Mouse (Mus musculus): ENCODE results near the gene Cad.
A peak's percentile ranks its signal among the peaks of the same experiment; 100 is the strongest.
"Not testable (repeated sequence)": the region's sequence is repeated elsewhere in the genome, so short reads cannot be mapped to it uniquely, and the experiment has no call there.

Gene Cad

GRCm38 (mm10) chr5:31054261-31055215 is at the start of gene Cad:
TSS of gene Cad (plus strand) at chr5:31054780.
- DNase-seq (ENCODE audit: low read depth, low spot score), result peak; percentile 74

DNA sequence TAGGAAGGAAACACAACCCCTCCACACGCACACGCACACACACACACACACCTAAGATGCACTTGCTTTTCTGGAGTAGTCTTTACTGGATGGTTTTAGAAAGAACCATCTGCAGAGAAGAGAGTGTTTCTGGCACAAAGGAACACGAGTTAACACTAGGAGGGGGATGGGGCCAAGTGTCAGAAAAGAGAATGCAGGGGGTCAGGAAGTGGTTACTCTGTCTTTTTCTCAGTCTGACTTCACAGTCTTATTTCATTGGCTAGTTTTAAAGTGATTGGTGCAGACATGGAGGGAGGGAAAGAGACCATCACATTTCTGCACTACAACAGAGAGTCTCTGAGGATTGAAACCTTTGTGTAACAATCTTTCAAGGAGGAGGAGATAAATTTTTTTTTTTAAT is 41.8 kb upstream of the Cad start:
- no peak for DNase-seq (ENCODE audit: low read depth, low spot score)

GRCm38 (mm10) chr5:31015913-31016312 is 38.7 kb upstream of the Cad start:
- no peak for DNase-seq (ENCODE audit: low read depth, low spot score)

DNA sequence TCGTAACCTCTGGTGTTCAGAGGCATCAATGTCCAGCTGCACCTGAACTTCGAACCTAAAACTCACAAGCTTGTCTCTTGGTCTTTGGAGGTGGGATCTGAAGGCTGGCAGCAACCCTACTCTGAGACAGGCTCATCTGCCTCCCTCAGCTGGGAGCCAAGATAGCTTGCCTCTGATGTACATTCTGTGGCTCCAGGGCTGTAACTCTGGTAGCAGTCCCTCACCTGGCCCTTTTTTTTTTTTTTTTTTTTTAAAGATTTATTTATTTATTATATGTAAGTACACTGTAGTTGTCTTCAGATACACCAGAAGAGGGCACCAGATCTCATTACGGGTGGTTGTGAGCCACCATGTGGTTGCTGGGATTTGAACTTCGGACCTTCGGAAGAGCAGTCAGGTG is 32.8 kb upstream of the Cad start:
- not testable (repeated sequence) for DNase-seq (ENCODE audit: low read depth, low spot score)

- no peak for DNase-seq (ENCODE audit: low read depth, low spot score)
Measured at GRCm38 (mm10) chr5:31022690-31023089, 31.9 kb upstream of the Cad start.

GRCm38 (mm10) chr5:31023254-31023653 is 31.3 kb upstream of the Cad start:
- no peak for DNase-seq (ENCODE audit: low read depth, low spot score)

DNA sequence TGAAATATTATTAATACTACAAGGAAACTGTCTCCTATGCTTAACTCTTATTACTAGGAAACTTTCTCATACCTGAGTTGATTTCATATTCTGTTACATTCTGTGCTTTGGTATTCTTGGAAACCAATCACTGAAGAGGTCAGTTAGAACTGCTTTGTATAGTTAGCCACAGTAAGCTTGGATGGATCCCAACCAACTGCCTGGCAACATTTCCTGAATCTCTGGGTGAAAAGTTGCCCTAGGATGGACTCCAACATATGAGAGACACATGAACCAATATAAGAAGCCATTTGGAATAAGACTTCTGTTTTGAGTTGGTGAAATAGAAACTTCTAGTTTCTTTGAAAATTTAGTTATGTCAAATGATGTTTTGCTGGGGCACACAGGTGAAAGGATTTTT is 29.9 kb upstream of the Cad start:
- DNase-seq (ENCODE audit: low read depth, low spot score), result no peak

- no peak for DNase-seq (ENCODE audit: low read depth, low spot score)
Measured at GRCm38 (mm10) chr5:31030926-31031325, 23.7 kb upstream of the Cad start.

DNA sequence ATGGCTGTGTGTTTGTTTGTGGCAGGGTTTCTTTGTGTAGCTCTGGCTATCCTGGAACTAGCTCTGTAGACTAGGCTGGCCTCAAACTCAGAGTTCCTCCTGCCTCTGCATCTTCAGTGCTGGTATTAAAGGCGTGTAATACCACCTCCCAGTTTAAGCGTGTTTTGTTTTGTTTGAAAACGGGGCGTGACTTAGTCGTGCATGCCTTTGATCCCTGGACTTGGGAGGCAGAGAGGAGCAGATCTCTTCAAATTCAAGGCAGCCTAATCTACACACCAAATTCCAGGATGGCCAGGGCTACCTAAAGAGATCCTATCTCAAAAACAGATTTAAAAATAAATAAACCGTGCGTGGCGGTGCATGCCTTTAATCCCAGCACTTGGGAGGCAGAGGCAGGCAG is 23.1 kb upstream of the Cad start:
- no peak for DNase-seq (ENCODE audit: low read depth, low spot score)

DNA sequence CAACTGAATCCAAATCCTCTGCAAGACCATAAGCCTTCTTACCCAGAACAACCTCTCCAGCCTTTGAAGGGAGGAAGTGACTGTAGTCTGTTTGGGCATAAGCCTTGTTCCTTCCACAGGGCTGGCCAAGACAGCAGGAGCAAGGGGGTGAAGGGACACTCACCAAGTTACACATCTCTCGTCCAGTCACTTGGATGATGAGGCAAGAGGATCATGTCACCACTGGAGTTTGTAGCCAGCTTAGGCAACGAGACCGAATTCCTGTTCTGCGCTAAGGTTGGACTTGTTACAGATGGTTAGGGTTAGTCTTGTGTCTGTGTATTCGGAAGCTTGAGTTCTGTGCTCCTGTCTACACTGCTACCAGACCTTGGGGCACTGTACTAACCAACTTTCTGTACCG is 19.9 kb upstream of the Cad start:
- no peak for DNase-seq (ENCODE audit: low read depth, low spot score)

DNA sequence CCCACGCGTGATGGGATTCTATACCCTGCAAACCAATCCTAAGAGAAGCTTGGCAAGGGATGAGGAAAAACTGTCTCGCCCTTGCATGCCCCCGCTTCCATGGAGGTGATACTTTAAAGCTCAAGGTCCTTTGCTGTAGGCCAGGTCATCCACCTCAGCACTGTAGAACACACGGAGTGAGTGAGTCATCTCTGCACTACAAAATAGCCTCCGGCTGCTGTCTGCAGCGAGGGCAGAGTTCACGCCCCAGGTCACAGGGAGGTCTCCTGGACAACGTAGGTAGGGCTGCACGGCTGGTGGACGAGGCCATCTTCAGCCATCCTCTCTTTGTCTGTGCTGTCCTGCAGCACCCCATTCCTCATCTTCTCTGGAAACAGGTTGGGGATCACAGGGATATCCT is 18.0 kb upstream of the Cad start:
- DNase-seq (ENCODE audit: low read depth, low spot score), result not testable (repeated sequence)

DNA sequence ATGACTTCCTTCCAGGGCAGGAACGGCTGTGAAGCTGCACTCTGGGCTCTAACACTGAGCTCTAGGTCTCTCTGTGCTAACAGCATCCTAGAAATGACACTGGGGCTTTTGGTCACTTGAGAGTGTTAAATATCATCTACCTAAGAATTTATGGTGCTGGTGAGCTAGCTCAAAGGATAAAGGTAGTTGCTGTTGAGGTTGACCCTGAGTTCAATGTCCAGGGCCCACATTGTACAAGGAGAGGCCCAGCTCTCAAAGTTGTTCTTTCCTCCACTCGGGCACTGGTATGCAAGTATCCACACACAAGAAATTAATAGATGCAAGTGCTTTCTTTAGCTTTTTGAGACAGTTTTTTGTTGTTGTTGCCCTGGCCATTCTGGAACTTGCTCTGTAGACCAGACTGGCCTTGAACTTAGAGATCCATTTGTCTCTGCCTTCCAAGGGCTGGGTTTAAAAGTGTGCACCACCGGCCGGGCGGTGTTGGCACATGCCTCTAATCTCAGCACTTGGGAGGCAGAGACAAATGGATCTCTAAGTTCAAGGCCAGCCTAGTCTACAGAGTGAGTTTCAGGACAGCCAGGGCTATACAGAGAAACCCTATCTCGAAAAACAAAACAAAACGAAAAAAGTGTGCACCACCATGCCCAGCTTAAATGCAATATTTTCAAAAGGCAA is 16.3 kb upstream of the Cad start:
- DNase-seq (ENCODE audit: low read depth, low spot score), result no peak

- no peak for DNase-seq (ENCODE audit: low read depth, low spot score)
Measured at GRCm38 (mm10) chr5:31046416-31046815, 8.2 kb upstream of the Cad start.

DNA sequence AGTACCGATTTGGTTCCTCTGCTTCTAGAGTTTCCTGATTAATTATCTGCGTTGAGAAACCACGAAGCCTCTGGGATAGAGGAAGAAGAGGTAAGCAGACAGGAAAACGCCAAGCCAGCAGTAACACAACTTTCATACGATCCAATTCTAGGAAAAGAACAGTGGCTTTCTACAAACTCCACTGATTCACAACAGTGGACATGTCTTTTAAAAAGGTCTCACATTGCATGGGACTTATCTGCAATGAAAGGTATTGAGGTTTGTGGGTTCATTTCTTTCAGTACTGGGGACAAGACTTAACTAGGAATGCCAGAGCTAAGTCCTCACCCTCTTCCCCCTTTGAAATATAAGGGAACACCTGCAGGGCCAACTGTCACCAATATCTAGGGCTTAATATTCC is 7.5 kb upstream of the Cad start:
- no peak for DNase-seq (ENCODE audit: low read depth, low spot score)

DNA sequence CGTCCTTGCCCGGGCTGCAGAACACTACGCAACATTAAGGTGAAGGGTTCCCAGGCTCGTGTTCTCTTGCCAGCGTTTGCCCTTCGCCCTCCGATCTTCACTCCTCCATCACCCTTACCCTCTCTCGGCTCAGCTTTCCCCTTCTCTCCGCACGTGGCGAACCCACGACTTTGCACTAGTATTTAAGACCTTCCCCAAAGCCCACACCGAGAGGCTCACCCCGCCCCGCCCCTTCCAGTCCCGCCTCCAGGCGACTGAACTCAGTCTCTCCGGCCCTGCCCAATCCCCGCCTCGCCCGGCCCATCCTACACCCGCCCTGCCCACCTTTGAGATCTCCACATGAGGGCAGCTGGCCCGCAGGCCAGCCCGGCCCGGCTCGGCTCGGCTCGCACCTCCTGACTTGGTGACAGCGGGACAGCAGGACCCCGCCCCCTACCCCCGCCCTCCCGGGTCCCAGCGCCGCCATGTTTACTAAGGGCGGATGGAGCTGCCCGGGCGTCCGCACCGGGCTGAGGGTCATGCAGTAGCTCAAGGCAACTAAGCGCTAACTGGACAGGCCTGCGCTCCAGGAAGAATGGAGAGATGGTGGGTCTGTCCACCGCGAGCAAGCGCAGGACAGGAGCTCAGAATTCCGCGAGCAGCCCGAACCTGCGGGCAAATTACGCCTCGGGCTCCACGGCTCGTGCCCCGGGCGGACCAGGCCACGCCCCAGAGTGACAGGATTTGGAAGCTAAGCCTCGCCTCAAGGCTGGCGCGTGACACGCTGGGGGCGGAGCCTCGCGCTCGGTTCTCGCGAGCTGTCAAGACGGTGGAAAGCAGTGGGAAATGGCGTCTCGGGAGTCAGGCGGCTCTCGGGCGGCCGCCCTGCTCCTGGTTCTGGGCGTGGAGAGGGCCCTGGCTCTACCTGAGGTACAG is 6.5 kb upstream of the Cad start, which contains the start of gene Atraid:
TSS of gene Atraid (plus strand) at position 465 of the 915 bp plus-strand sequence.
- DNase-seq (ENCODE audit: low read depth, low spot score), result peak; percentile 98

DNA sequence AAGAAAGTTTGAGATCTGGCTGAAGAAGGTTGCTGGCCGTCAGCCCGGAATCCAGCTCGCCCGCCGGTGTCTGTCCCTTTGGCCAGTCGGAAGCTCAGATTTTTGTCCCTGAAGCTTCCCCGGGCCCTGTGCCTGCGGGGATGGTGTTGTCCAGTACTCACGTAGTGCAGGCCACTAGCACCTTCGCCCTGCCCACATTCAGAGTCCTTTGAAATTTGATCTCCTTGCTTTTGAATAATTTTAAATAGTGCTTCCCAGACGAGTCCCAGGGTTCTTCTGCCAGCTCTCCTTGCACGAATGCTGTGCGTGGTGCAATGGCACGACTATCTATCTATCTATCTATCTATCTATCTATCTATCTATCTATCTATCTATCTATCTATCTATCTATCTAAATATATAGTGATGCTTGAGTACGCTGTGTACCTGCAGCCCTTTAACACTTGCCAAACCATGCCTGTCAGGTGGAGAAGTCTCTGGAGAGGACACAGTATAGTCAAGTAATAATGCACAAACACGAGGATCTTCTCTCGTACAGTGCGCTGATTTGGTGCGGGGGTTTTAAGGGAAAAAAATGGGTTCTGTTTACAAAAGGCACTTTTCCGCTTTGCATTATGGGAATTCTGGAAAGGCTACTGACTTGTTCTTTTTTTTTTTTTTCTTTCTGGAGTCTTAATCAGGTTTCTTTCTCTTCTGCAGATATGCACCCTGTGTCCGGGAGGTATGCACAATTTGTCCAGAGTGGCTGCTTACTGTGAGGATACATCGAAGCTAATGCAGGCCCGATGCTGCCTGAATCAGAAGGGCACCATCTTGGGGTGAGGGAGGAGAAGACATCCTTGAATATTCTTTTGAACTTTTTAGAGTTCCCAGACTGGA is 5.6 kb upstream of the Cad start, which contains the start of gene Slc5a6:
TSS of gene Slc5a6 (minus strand) at position 162 of the 879 bp plus-strand sequence.
- peak; percentile 38 for DNase-seq (ENCODE audit: low read depth, low spot score)

GRCm38 (mm10) chr5:31050427-31050826 is 4.2 kb upstream of the Cad start:
- DNase-seq (ENCODE audit: low read depth, low spot score), result no peak

- DNase-seq (ENCODE audit: low read depth, low spot score), result not testable (repeated sequence)
Measured at GRCm38 (mm10) chr5:31053728-31054127, 852 bp upstream of the Cad start.

DNA sequence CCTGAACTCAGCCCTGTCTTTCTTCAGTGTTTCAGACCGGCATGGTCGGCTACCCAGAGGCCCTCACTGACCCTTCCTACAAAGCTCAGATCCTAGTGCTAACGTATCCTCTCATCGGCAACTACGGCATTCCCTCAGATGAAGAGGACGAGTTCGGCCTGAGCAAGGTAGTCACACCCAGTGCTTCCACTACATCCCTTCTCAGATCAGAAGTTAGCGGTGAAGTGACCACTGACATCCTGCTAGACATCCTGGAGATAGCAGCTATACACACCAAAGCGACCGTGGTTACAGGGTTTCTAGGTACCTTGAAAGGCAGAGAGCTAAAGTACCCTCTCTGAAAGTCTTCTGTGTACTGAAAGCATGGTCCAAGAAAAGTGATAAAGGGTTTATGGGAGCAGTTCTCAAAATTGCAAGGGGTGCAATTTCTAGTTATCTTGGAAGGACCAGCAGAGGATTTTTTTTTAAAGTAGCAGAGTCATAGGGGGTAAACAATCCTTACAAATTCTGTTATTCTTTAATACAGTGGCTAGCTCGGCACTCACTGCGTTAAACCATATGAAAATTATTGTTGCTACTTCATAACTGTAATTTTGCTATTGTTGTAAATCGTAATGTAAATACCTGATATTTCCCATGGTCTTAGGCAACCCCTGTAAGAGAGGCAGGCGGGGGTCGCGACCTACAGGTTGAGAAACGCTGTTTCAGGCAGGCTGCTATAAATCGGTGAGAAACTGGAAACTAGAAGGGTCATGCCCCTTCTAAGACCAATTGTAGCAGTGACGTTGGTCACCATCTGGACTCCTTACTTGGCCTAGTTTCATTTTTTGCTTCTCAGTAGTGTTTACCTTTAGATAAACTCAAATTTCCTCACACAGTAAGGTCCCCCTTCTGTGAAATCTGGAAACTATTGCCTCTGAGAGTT is 898 bp downstream of the Cad start:
- DNase-seq (ENCODE audit: low read depth, low spot score), result no peak

- no peak for DNase-seq (ENCODE audit: low read depth, low spot score)
Measured at GRCm38 (mm10) chr5:31069810-31070209, 15.2 kb downstream of the Cad start.
